Mouse (Mus musculus) stomach, embryonic 15.5 days (tissue): ENCODE results near the gene Plin3. TPM values are rescaled to one million over a fixed set of nuclear protein-coding genes. Genes with fewer than 3 reads are reported as not detected.

Experiments used
- ATAC-seq: fragments of 200-750 bp; cut with Nextera tagmentation; 2 replicates; pipeline ENCODE4 v1.8.0; 2017; ENCODE audit warnings: low read depth, moderate number of reproducible peaks, moderate TSS enrichment; ENCODE audit not compliant: insufficient read depth, low FRiP score
- H3K27ac ChIP-seq: fragments of 300-500 bp; sonication (generic); 2 replicates; pipeline ENCODE4 v1.5.1; 2015; ENCODE audit warnings: mild to moderate bottlenecking, inconsistent platforms
- H3K27me3 ChIP-seq: fragments of 300-500 bp; sonication (generic); replicated peaks from 2 replicates; pipeline ENCODE4 v1.6.1; 2015; ENCODE audit warnings: inconsistent platforms
- H3K36me3 ChIP-seq: fragments of 300-500 bp; sonication (generic); 2 replicates; pipeline ENCODE4 v1.6.1; 2015; ENCODE audit warnings: inconsistent platforms
- H3K4me1 ChIP-seq: fragments of 300-500 bp; sonication (generic); 2 replicates; pipeline ENCODE4 v1.6.1; 2015; ENCODE audit warnings: inconsistent platforms
- H3K4me2 ChIP-seq: fragments of 300-500 bp; sonication (generic); 2 replicates; pipeline ENCODE4 v1.6.1; 2015; ENCODE audit warnings: mild to moderate bottlenecking, inconsistent platforms
- H3K4me3 ChIP-seq: fragments of 300-500 bp; sonication (generic); replicated peaks from 2 replicates; pipeline ENCODE4 v1.5.1; 2015; ENCODE audit warnings: inconsistent platforms
- H3K9ac ChIP-seq: fragments of 300-500 bp; sonication (generic); 2 replicates; pipeline ENCODE4 v1.6.1; 2015; ENCODE audit warnings: inconsistent platforms
- H3K9me3 ChIP-seq: fragments of 300-500 bp; sonication (generic); 2 replicates; pipeline ENCODE4 v1.6.1; 2016; ENCODE audit warnings: inconsistent platforms
- WGBS: fragments of 180-500 bp; shearing (Covaris S2); methylation state at CpG from one replicate; pipeline ENCODE4 v1.1.7; 2015; 5-methylcytosine and 5-hydroxymethylcytosine counted together
- polyA plus RNA-seq: library from polyadenylated mRNA; unstranded; fragments of >200 nt; fragmentation: Nextera tagmentation; extraction: Ambion mirVana; gene quantifications from 2 replicates; pipeline ENCODE4 v1.2.1, GENCODE M21; 2015

The Plin3 gene
- polyA plus RNA-seq, 1 experiment from 2014 or later, result 93.1 TPM

DNA sequence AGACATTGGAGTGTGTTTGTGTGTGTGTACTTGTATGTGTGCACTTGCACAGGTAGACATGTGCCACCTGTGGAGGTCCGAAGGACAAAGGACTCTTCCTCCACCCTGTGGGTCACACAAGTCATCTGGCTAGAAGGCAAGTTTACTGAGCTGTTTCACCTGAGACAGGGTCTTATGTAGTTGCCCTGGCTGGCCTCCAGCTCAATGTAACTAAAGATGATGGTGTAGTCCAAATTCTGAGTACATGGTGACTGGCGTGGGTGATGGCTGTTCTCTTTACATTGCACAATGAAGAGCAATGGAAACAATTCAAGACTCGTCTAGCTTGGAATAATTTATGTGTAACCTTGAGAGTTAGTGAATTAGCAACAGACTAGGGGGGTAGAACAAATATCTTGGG, 31.7 kb upstream of the Plin3 start:
- H3K27me3 ChIP-seq, result no peaks in the 10 kb centered on the region
- no peak for ATAC-seq
- WGBS, result 68% methylated on average over 3 of the region's 3 CpGs
- peaks cover 25% of the 10 kb centered on the region for H3K4me1 ChIP-seq
- no peak overlapping the region for H3K4me2 ChIP-seq
- no peak overlapping the region for H3K4me3 ChIP-seq
- H3K9ac ChIP-seq, result no peak overlapping the region
- H3K27ac ChIP-seq, result peak overlapping the region; percentile 44; the same call in 1 of the 2 replicates
- peaks cover 22% of the 10 kb centered on the region for H3K36me3 ChIP-seq
- no peaks in the 10 kb centered on the region for H3K9me3 ChIP-seq

DNA sequence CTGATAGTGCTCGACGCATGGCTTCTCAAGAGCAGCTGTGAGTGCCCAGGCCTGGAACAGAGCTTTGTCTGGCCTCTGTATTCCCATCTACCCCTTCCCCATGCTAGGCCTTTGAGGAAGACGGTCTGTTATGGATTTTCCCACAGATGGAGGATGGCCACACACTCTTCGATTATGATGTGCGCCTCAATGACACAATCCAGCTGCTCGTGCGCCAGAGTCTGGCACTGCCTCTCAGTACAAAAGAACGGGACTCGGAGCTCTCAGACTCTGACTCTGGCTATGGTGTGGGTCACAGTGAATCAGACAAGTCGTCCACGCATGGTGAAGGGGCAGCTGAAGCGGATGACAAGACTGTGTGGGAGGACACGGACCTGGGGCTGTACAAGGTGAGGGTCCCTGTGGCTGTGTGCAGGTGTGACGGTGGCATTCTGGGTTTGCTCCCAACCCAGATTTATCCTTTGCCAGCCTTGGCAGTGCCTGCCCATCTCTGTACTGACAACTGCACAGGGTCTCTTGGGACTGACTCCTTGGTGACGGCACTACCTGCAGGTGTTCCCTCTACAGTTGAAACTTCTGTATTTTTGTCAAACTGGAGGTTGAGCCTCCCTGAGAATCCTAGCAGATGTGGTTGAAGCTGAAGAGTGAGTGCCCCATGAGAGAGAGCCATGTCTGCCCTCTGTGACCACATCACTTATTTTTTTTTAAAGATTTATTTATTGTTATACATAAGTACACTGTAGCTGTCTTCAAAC, 16.7 kb upstream of the Plin3 start:
- no peak overlapping the region for H3K27ac ChIP-seq
- no peak overlapping the region for H3K4me2 ChIP-seq
- WGBS, result 71% methylated on average over 15 of the region's 15 CpGs
- no peaks in the 10 kb centered on the region for H3K9me3 ChIP-seq
- H3K4me1 ChIP-seq, result peaks cover 40% of the 10 kb centered on the region
- H3K9ac ChIP-seq, result no peak overlapping the region
- H3K27me3 ChIP-seq, result no peaks in the 10 kb centered on the region
- no peak for ATAC-seq
- peaks cover 39% of the 10 kb centered on the region for H3K36me3 ChIP-seq
- H3K4me3 ChIP-seq, result no peak overlapping the region

DNA sequence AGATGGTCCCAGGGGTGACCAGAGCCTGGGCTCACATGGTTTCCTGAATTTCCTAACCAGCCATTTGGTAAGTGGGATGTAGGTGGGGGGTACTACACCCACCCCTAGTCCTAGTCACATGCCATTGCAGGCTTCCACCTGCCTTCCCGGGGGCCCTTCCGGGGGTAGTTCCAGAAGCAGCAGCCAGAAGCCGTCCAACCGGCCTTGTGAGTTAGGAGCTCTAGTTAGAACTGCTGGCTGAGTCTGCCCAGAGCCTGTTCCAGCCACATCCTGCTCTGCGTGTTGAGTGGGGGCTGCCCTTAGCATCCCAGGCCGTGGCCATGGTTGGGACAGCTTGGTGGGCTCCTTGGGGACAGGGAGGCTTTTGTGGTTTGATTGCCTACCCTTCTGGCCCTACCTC, 15.4 kb upstream of the Plin3 start:
- 0 out of 2 replicates have a peak, but pooled peaks have one; percentile 8 for ATAC-seq
- H3K4me2 ChIP-seq, result peak overlapping the region; percentile 24; the same call in 1 of the 2 replicates
- H3K9ac ChIP-seq, result no peak overlapping the region
- H3K9me3 ChIP-seq, result no peaks in the 10 kb centered on the region
- H3K36me3 ChIP-seq, result peaks cover 35% of the 10 kb centered on the region
- H3K27me3 ChIP-seq, result no peaks in the 10 kb centered on the region
- H3K4me3 ChIP-seq, result no peak overlapping the region
- H3K4me1 ChIP-seq, result peaks cover 43% of the 10 kb centered on the region
- peak overlapping the region; percentile 70 for H3K27ac ChIP-seq
- 63% methylated on average over 6 of the region's 6 CpGs for WGBS

DNA sequence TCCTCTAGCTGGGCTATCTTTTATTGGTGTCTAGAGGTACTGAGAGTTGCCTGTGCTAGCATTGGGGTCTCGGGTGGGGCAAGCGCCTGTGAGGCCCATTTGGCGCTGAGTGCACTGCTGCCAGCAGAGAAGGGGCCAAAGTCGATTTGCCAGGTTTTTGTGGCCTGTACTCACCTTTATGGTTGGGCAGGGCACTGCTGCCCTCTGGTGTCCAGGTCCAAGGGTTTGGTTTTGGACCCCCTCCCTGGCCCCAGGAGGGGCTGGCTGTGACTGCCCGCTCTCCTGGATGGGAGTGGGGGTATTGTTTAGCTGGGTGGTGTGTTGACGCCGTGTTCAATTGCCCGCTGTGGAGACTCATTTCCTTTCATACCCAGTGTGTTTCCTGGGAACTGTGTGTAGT, 13.2 kb upstream of the Plin3 start:
- ATAC-seq, result no peak

DNA sequence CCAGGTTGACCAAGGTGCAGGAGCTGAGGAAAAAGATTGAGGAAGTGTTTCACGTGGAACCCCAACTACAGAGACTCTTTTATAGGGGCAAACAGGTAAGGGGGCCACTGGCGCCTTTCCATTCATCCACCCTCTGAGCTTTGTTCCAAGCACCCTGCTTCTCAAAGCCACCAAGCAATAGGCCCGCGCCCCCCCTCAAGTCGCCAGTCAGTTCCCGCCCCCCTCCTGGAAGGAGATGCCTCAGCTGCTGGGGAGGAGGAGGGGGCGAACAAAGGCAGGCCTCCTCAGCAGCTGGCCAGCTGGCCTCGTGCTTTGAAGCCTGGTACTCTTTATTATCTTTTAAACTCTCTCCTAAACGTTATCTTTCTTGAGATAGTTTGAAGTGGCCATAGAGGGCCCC, 12.5 kb upstream of the Plin3 start:
- Histone ChIP-seq H3K27ac (0 out of 2 replicates have a peak overlapping the region, but pooled peaks have one; percentile 3), H3K36me3 (peaks cover 9% of the 10 kb centered on the region; the same call in 1 of the 2 replicates), H3K4me2 (peak overlapping the region; percentile 97), H3K9me3 (no peaks in the 10 kb centered on the region), H3K27me3 (no peaks in the 10 kb centered on the region), H3K4me3 (peak overlapping the region; percentile 83), H3K4me1 (peaks cover 51% of the 10 kb centered on the region), H3K9ac (peak overlapping the region; percentile 67; the same call in 1 of the 2 replicates)
- 24% methylated on average over 9 of the region's 9 CpGs for WGBS
- no peak for ATAC-seq

More for the DNA sequence above, 13.2 kb upstream of the Plin3 start:
- Histone ChIP-seq H3K36me3 (peaks cover 15% of the 10 kb centered on the region; the same call in 1 of the 2 replicates), H3K4me2 (peak overlapping the region; percentile 97), H3K4me1 (peaks cover 51% of the 10 kb centered on the region), H3K4me3 (peak overlapping the region; percentile 83; the same call in 1 of the 2 replicates), H3K9me3 (no peaks in the 10 kb centered on the region), H3K9ac (no peak overlapping the region), H3K27me3 (no peaks in the 10 kb centered on the region), H3K27ac (0 out of 2 replicates have a peak overlapping the region, but pooled peaks have one; percentile 24)
- 62% methylated on average over 8 of the region's 8 CpGs for WGBS

DNA sequence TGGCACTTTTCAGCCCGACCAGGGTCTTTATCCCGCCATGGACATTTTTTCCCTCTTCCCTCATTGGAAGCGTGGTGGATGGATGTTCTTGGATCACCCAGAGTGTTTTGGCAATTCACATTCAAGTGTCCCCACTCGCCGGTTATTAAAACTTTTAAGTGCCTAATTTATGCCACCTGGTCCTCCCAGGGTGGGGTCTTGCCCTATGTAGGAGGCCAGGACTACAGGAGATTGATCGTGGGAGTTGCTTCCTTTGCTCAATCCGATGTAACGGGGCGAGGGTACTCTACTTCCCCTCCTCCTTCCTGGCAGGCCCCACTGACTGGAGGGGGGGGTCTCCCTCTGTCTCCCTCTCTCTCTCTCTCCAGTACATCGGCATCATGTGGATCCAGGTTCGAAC, 12.0 kb upstream of the Plin3 start:
- Histone ChIP-seq H3K4me2 (peak overlapping the region; percentile 97), H3K27ac (no peak overlapping the region)
- no peak for ATAC-seq

DNA sequence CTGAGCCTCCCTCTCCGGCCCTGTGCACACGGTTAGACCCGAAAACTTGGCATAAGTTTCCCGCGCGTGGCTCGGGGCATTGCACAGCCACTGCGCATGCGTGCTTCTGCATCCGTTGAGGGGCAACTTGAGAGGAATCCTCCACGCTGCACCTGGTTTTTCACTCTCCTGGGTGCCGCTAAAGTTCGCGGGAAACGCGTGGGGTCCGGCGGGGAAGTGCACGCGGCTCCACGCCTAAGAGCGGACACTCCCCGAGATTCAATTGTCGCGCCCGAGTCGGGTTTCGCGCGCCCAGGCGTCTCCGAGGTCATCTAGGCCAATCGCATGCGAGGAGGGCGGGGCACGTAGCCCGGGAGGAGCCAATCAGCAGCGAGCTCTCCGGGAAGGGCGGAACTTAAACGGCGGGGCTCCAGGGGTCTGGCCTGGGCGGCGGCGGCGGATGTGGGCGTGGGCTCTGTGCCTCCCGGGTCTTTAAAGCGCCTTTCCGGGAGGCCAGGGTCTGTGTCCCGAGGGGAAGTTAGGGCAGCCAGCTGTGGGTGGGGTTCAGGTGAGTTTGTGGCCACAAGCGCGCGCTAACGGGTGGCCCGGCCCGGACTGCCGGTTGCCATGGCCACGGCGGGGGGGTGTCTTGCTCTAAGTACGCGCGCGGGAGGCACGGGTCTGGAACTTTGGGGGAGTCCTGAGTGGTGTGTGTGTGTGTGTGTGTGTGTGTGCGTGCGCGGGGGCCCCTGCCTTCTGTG, 11.3 kb upstream of the Plin3 start:
- no peaks in the 10 kb centered on the region for H3K27me3 ChIP-seq
- peak; percentile 91 for ATAC-seq
- H3K4me1 ChIP-seq, result peaks cover 51% of the 10 kb centered on the region
- 0 out of 2 replicates have a peak, but pooled peaks cover under 1% of the 10 kb centered on the region for H3K36me3 ChIP-seq
- H3K9ac ChIP-seq, result peak overlapping the region; percentile 67
- peak overlapping the region; percentile 90 for H3K27ac ChIP-seq
- no peaks in the 10 kb centered on the region for H3K9me3 ChIP-seq
- peak overlapping the region; percentile 83 for H3K4me3 ChIP-seq
- H3K4me2 ChIP-seq, result peak overlapping the region; percentile 97
- under 1% methylated on average over 68 of the region's 68 CpGs for WGBS

More for the DNA sequence above, 12.0 kb upstream of the Plin3 start:
- peak overlapping the region; percentile 67 for H3K9ac ChIP-seq
- 9% methylated on average over 11 of the region's 11 CpGs for WGBS
- no peaks in the 10 kb centered on the region for H3K9me3 ChIP-seq
- H3K4me3 ChIP-seq, result peak overlapping the region; percentile 83
- no peaks in the 10 kb centered on the region for H3K27me3 ChIP-seq
- 0 out of 2 replicates have a peak, but pooled peaks cover 7% of the 10 kb centered on the region for H3K36me3 ChIP-seq
- H3K4me1 ChIP-seq, result peaks cover 51% of the 10 kb centered on the region

DNA sequence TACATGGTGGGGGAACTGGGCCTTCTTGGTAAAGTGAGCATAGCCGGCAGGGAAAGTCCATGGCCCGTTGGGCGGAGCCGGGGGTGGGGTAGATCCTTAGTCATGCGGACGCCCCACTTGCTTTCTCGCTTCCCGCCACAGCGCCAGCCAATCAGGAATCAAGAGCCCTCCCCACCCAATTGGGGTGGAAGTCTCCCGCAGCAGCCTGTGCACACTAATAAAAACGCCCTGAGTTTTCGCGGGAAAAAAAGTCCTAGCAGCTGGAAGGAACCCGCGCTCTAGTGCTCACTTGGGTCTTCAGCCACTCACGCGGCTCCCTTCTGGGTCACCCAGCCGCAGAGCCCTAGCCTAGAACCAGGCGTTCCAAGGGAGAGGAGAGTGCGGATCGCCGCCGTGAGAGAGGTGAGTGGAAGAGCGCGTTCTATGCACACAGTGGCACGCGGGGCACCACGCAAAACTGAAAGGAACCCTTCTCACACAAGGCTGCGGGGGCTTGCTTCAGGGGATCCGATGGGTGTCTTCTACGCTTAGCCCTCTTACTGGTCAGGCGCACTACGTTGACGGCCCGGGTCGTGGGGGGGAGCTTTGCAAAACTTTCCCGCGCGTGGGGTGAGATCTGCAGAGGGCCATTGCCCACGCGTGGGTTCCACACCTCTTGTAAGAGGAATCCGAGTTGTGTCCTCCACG, 10.6 kb upstream of the Plin3 start, which contains the start of gene Uhrf1:
Uhrf1 (plus strand) TSS at position 162 of the 687 bp plus-strand sequence.
- no peaks in the 10 kb centered on the region for H3K36me3 ChIP-seq
- peaks cover 50% of the 10 kb centered on the region for H3K4me1 ChIP-seq
- no peaks in the 10 kb centered on the region for H3K9me3 ChIP-seq
- peak within 1 kb of the TSS; percentile 83 for H3K4me3 ChIP-seq
- peak within 1 kb of the TSS; percentile 67 for H3K9ac ChIP-seq
- H3K4me2 ChIP-seq, result peak within 1 kb of the TSS; percentile 97
- WGBS, result under 1% methylated on average over 43 of the region's 43 CpGs
- peak within 1 kb of the TSS; percentile 90 for H3K27ac ChIP-seq
- ATAC-seq, result peak; percentile 84
- H3K27me3 ChIP-seq, result no peaks in the 10 kb centered on the region

DNA sequence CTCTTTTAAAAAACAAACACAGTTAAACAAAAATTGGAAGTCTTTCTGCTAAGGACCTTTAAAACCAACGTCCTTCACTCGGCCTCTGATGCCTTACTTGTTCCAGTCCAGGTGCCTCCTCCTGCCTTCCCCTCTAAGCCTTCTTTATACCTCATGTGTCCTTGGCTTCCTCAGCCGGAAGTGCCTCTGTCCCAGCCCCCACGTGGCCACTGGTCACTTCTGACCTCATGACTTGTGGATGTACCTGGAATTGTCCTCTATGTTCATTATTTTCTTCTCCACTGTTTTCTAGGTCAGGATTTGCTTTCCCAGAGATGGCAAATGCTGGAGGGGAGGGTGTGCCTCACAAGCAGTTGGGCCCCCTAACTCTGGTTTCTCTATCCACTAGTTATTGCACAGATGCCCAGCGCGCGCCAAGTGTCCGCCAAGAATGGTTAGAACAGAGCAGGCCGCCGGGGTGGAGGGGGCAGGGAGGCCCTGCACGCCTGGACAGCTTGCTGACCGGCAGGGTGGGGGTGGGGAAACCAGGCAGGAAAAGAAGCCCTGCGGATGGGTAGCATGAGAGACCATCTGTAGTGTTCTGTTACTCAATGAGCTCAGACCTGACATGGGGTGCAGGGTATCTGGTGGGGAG, 9.8 kb upstream of the Plin3 start:
- H3K27ac ChIP-seq, result peak overlapping the region; percentile 90
- H3K4me3 ChIP-seq, result peak overlapping the region; percentile 83; the same call in 1 of the 2 replicates
- H3K36me3 ChIP-seq, result no peaks in the 10 kb centered on the region
- peak; percentile 15 for ATAC-seq
- 33% methylated on average over 13 of the region's 13 CpGs for WGBS
- peaks cover 42% of the 10 kb centered on the region for H3K4me1 ChIP-seq
- H3K9me3 ChIP-seq, result no peaks in the 10 kb centered on the region
- no peak overlapping the region for H3K9ac ChIP-seq
- peak overlapping the region; percentile 97 for H3K4me2 ChIP-seq
- H3K27me3 ChIP-seq, result no peaks in the 10 kb centered on the region

DNA sequence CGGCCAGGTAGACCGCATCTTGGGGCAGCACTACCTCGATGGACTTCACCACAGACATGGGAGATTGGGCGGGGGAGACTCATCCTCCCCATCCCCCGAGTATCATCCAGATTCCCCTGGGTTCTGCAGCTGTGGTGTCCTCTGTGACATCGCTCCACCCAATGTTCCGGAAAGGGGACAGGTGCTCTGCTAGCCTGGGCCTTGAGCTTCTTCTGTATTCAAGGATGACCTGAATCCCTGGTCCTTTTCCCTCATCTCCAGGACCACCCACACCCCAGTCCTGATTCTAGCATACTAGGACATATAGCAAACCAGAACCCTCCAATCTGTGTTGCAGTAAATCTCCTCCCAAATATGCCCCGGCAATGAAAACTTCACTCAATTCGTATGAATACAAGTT, 7.5 kb upstream of the Plin3 start, which contains the start of gene Arrdc5:
Arrdc5 (minus strand) TSS at position 101 of the 400 bp plus-strand sequence.
- 91% methylated on average over 9 of the region's 9 CpGs for WGBS
- H3K4me1 ChIP-seq, result peaks cover 19% of the 10 kb centered on the region
- H3K4me3 ChIP-seq, result no peak within 1 kb of the TSS
- ATAC-seq, result no peak
- H3K9ac ChIP-seq, result no peak within 1 kb of the TSS
- no peaks in the 10 kb centered on the region for H3K9me3 ChIP-seq
- no peak within 1 kb of the TSS for H3K27ac ChIP-seq
- H3K36me3 ChIP-seq, result no peaks in the 10 kb centered on the region
- no peak within 1 kb of the TSS for H3K4me2 ChIP-seq
- no peaks in the 10 kb centered on the region for H3K27me3 ChIP-seq

DNA sequence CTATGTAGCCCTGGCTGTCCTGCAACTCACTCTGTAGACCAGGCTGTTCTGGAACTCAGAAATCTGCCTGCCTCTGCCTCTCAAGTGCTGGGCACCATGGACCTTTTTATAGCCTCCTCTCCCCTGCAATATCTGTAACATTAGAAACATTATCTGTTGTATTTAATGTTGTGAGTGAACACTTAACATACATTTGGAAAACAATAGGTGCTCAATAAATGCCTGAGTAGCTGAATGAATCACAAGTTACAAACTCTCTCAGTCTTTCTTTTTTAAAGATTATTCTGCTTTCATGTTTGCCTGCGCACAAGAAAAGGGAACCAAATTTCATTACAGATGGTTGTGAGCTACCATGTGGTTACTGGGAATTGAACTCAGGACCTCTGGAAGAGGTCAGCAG, 5.6 kb upstream of the Plin3 start:
- Histone ChIP-seq H3K4me3 (no peak overlapping the region), H3K4me1 (peaks cover 9% of the 10 kb centered on the region), H3K9ac (no peak overlapping the region), H3K27ac (no peak overlapping the region), H3K36me3 (no peaks in the 10 kb centered on the region), H3K27me3 (no peaks in the 10 kb centered on the region), H3K4me2 (no peak overlapping the region), H3K9me3 (no peaks in the 10 kb centered on the region)
- 89% methylated on average over 1 of the region's 1 CpGs for WGBS
- no peak for ATAC-seq
